Mouse (Mus musculus) liver, embryonic 18 days (tissue): Measurements from ENCODE around the gene Rcor3. TPM values are rescaled to one million over a fixed set of nuclear protein-coding genes. Genes with fewer than 3 reads are reported as not detected.

ENCODE experiments used
- polyA plus RNA-seq: library from polyadenylated mRNA; depleted of rRNA; stranded (reverse); fragments of >200 nt; gene quantifications from 2 replicates; pipeline ENCODE4 v1.2.3, GENCODE M21; 2012; rRNA removed

Gene Rcor3
- polyA plus RNA-seq: 8.1 and 11.0 TPM in 2 replicates

GRCm38 (mm10) chr1:192137926-192138910 lies at the start of gene Rcor3:
Gene Rcor3 (minus strand): TSS chr1:192138062.

GRCm38 (mm10) chr1:192091806-192092772 lies 45.8 kb downstream of the Rcor3 start, which contains the start of gene Traf5:
Gene Traf5 (minus strand): TSS chr1:192092559.

Other genes starting within 250 kb of the Rcor3 start
- 5.3 and 5.8 TPM in 2 replicates for gene Slc30a1, start 231.3 kb downstream of the Rcor3 start, polyA plus RNA-seq
- gene Rd3, start 160.7 kb downstream of the Rcor3 start, polyA plus RNA-seq: 0.16 and 0.19 TPM in 2 replicates
- 4.4 and 5.0 TPM in 2 replicates for gene Traf5, start 45.5 kb downstream of the Rcor3 start, polyA plus RNA-seq
- gene Kcnh1, start 52.7 kb upstream of the Rcor3 start, polyA plus RNA-seq: under 0.01 and 0.01 TPM in 2 replicates